Mouse (Mus musculus) heart, postnatal 0 days (tissue): ENCODE results near the gene Clec4n. TPM values are rescaled to one million over a fixed set of nuclear protein-coding genes. Genes with fewer than 3 reads are reported as not detected.

Experiments
- ATAC-seq: fragments of 200-750 bp; cut with Nextera tagmentation; 2 replicates; pipeline ENCODE4 v1.8.0; 2017; ENCODE audit warnings: low read depth, moderate number of reproducible peaks, moderate library complexity; ENCODE audit not compliant: insufficient read depth
- DNase-seq: peaks from one replicate; pipeline ENCODE4 v3.0.0-alpha.2; 2016; ENCODE audit warnings: low spot score
- H3K27ac ChIP-seq: fragments of 300-500 bp; sonication (generic); 2 replicates; pipeline ENCODE4 v1.5.1; 2014; ENCODE audit warnings: low read depth, mild to moderate bottlenecking
- H3K27me3 ChIP-seq: fragments of 300-500 bp; sonication (generic); 2 replicates; pipeline ENCODE4 v1.6.1; 2014; ENCODE audit warnings: low read length, mixed read lengths; ENCODE audit not compliant: control insufficient read depth, insufficient read depth
- H3K36me3 ChIP-seq: fragments of 300-500 bp; sonication (generic); replicated peaks from 2 replicates; pipeline ENCODE4 v1.6.1; 2014; ENCODE audit warnings: low read length, mixed read lengths; ENCODE audit not compliant: control insufficient read depth, insufficient read depth
- H3K4me1 ChIP-seq: fragments of 300-500 bp; sonication (generic); 2 replicates; pipeline ENCODE4 v1.6.1; 2014; ENCODE audit warnings: antibody characterized with exemption; ENCODE audit not compliant: control insufficient read depth, insufficient read depth
- H3K4me2 ChIP-seq: fragments of 300-500 bp; sonication (generic); 2 replicates; pipeline ENCODE4 v1.6.1; 2014; ENCODE audit warnings: low read depth, mild to moderate bottlenecking, low read length, moderate library complexity
- H3K4me3 ChIP-seq: fragments of 300-500 bp; sonication (generic); 2 replicates; pipeline ENCODE4 v1.5.1; 2014; ENCODE audit warnings: low read depth, low read length
- H3K9ac ChIP-seq: fragments of 300-500 bp; sonication (generic); replicated peaks from 2 replicates; pipeline ENCODE4 v1.6.1; 2014; ENCODE audit warnings: low read depth, low read length, mixed read lengths
- H3K9me3 ChIP-seq: fragments of 300-500 bp; sonication (generic); replicated peaks from 2 replicates; pipeline ENCODE4 v1.6.1; 2016; ENCODE audit warnings: low read length; ENCODE audit not compliant: control insufficient read depth
- CTCF ChIP-seq: IDR thresholded peaks from 2 replicates; pipeline ENCODE4 v1.5.1; 2016; ENCODE audit warnings: antibody characterized with exemption, control low read depth, low read depth
- EP300 ChIP-seq: IDR thresholded peaks from 2 replicates; pipeline ENCODE4 v1.6.1; 2016; ENCODE audit warnings: antibody characterized with exemption, low read depth
- WGBS: fragments of 180-500 bp; shearing (Covaris S2); extraction: QIAGEN DNeasy Blood & Tissue Kit; methylation state at CpG from one replicate; pipeline ENCODE4 v1.1.7; 2014; 5-methylcytosine and 5-hydroxymethylcytosine counted together
- polyA plus RNA-seq: library from polyadenylated mRNA; unstranded; fragments of >200 nt; fragmentation: Nextera tagmentation; extraction: Ambion mirVana; gene quantifications from 2 replicates; pipeline ENCODE4 v1.2.1, GENCODE M21; 2015
- total RNA-seq: library from RNA; depleted of rRNA; stranded (reverse); fragments of >200 nt; gene quantifications from 2 replicates; pipeline ENCODE4 v1.2.3, GENCODE M21; 2014; ENCODE audit warnings: low replicate concordance

Gene Clec4n
- total and polyA plus RNA-seq, 2 experiments from 2014 or later = 3.4 to 4.8 TPM

DNA sequence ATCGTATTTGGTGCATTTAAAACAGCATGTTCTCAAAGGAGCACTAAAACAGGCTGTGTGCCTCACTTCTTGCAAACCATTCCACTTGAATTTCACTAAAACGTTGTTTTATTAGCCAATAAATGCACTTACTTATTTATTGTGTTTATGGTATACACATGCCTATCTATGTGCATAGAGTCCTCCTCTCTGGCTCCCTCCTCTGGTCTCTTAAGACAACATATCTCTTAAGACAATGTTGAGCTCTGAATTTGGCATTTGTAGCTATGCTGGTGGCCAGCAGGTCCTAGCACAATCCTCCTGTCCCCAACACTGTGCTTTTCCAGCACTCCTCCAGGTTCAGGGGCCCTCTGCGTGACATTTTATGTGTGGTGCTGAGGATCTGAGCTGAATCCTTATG is 29.3 kb downstream of the Clec4n start:
- no peaks in the 10 kb centered on the region for H3K27me3 ChIP-seq
- DNase-seq (no peak), ATAC-seq (no peak)
- H3K9ac ChIP-seq = no peak overlapping the region
- no peak overlapping the region for H3K27ac ChIP-seq
- H3K36me3 ChIP-seq = no peaks in the 10 kb centered on the region
- WGBS = 60% methylated on average over 3 of the region's 3 CpGs
- no peak for TF ChIP-seq CTCF
- TF ChIP-seq EP300 = no peak
- 0 out of 2 replicates have a peak, but pooled peaks cover 4% of the 10 kb centered on the region for H3K9me3 ChIP-seq
- no peaks in the 10 kb centered on the region for H3K4me1 ChIP-seq
- H3K4me3 ChIP-seq = no peak overlapping the region
- H3K4me2 ChIP-seq = no peak overlapping the region

GRCm38 (mm10) chr6:123259889-123260603 is 30.4 kb downstream of the Clec4n start:
- H3K4me1 ChIP-seq = no peaks in the 10 kb centered on the region
- ATAC-seq (no peak), DNase-seq (no peak)
- H3K4me2 ChIP-seq = no peak overlapping the region
- no peak overlapping the region for H3K27ac ChIP-seq
- H3K9me3 ChIP-seq = 0 out of 2 replicates have a peak, but pooled peaks cover 4% of the 10 kb centered on the region
- no peaks in the 10 kb centered on the region for H3K27me3 ChIP-seq
- no peak for TF ChIP-seq CTCF
- TF ChIP-seq EP300 = no peak
- no peaks in the 10 kb centered on the region for H3K36me3 ChIP-seq
- H3K9ac ChIP-seq = no peak overlapping the region
- WGBS = 63% methylated on average over 4 of the region's 4 CpGs
- no peak overlapping the region for H3K4me3 ChIP-seq

DNA sequence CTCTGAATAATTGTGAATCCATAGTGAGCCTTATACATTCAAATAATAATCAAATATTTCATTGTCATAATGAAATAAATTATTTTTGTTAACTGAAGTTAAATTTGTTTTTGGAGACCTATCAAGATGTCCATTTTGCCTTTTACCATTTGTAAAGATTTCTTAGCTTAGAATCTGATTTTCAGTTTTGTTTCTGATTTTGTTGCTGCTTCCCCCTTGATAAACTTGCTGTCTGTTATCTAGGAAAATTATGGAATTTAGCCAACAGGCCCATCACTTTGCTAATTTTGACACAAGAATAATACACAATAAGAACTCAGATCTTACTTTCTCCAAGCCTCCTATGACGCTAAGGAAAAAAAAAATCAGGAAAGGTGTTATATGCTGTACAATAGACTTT is 31.2 kb downstream of the Clec4n start:
- Histone ChIP-seq H3K9ac (no peak overlapping the region), H3K36me3 (no peaks in the 10 kb centered on the region), H3K27ac (no peak overlapping the region), H3K4me2 (no peak overlapping the region), H3K4me1 (no peaks in the 10 kb centered on the region), H3K27me3 (no peaks in the 10 kb centered on the region), H3K9me3 (0 out of 2 replicates have a peak, but pooled peaks cover 4% of the 10 kb centered on the region), H3K4me3 (no peak overlapping the region)
- DNase-seq (no peak), ATAC-seq (no peak)
- TF ChIP-seq EP300 (no peak), CTCF (no peak)
- 68% methylated on average over 1 of the region's 1 CpGs for WGBS

DNA sequence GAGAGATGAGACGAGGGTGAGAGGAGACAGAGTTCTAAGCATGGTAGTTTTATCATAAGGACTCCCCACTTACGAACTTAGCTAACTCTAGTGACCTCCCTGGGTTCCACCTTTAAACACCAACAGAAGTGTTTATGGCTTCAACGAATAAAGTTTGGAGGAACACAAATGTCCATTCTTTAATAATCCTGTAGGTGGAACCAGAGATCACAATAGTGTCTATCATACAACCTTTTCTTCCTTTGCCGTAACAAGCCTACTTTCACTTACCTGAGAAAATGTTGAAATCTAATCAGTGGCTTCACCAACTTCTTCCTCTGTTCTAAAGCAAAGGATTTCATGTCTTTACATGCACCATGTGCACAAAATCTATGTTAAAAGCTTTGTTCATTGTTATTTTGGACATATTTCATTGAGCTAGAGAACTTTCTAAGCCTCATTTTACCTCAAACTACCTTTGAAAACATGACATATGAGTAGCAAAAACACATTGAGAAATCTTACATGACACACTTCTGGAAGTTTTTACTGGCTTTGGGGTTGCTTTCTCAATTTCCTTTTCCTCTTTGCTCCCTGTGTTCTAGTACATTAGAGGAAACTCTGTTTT is 32.0 kb downstream of the Clec4n start, which contains the start of gene Clec4d:
Gene Clec4d, plus strand, starts transcription at position 557 of the 607 bp plus-strand sequence.
- 64% methylated on average over 4 of the region's 4 CpGs for WGBS
- Histone ChIP-seq H3K27me3 (no peaks in the 10 kb centered on the region), H3K4me3 (no peak within 1 kb of the TSS), H3K9ac (no peak within 1 kb of the TSS), H3K9me3 (0 out of 2 replicates have a peak, but pooled peaks cover 4% of the 10 kb centered on the region), H3K27ac (no peak within 1 kb of the TSS), H3K36me3 (no peaks in the 10 kb centered on the region), H3K4me2 (no peak within 1 kb of the TSS), H3K4me1 (no peaks in the 10 kb centered on the region)
- no peak for TF ChIP-seq EP300
- TF ChIP-seq CTCF = no peak
- ATAC-seq (no peak), DNase-seq (no peak)

DNA sequence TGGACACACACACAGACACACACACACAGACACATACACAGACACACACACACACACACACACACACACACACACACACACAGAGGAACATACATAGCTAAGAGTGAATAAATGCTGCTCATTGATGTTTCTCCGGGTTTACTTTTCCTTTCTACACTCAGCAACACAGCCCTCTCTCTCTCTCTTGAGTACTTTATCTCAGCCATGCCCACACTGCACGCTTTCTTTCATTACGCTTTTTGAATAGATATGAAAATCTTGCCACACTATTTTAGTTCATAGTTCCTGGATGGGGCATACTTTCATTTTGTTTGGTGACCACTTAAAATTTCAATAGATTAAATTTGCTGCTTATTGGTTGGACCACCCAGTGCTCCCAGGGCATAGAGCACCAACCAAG is 34.6 kb downstream of the Clec4n start:
- H3K4me3 ChIP-seq = no peak overlapping the region
- no peak for TF ChIP-seq EP300
- TF ChIP-seq CTCF = no peak
- WGBS = 82% methylated on average over 3 of the region's 3 CpGs

GRCm38 (mm10) chr6:123265809-123266208 is 36.2 kb downstream of the Clec4n start:
- peaks cover 4% of the 10 kb centered on the region; the same call in 1 of the 2 replicates for H3K9me3 ChIP-seq
- H3K27ac ChIP-seq = no peak overlapping the region
- DNase-seq (no peak), ATAC-seq (no peak)
- no peak overlapping the region for H3K4me3 ChIP-seq
- WGBS = 75% methylated on average over 4 of the region's 4 CpGs
- no peak overlapping the region for H3K4me2 ChIP-seq
- TF ChIP-seq CTCF = no peak
- TF ChIP-seq EP300 = no peak
- H3K36me3 ChIP-seq = no peaks in the 10 kb centered on the region
- H3K9ac ChIP-seq = no peak overlapping the region
- H3K27me3 ChIP-seq = no peaks in the 10 kb centered on the region
- no peaks in the 10 kb centered on the region for H3K4me1 ChIP-seq

More for the DNA sequence above, 34.6 kb downstream of the Clec4n start:
- H3K9me3 ChIP-seq = no peaks in the 10 kb centered on the region; the same call in 1 of the 2 replicates
- H3K9ac ChIP-seq = no peak overlapping the region
- no peak overlapping the region for H3K4me2 ChIP-seq
- no peak overlapping the region for H3K27ac ChIP-seq
- no peaks in the 10 kb centered on the region for H3K4me1 ChIP-seq
- DNase-seq (no peak), ATAC-seq (no peak)
- H3K27me3 ChIP-seq = no peaks in the 10 kb centered on the region
- no peaks in the 10 kb centered on the region for H3K36me3 ChIP-seq
